Mouse (Mus musculus): ENCODE measurements at regions not wholly inside any gene's neighbourhood (a gene's known extent, or its start where the extent isn't known, plus 50 kb on each side); places are given as distances from the start of the nearest gene placed in this dataset.

GRCm38 (mm10) chr3:44912664-44913063, 465.5 kb upstream of the Pcdh10 start:
- DNase-seq (ENCODE audit: low read depth, low spot score): peak; percentile 21

DNA sequence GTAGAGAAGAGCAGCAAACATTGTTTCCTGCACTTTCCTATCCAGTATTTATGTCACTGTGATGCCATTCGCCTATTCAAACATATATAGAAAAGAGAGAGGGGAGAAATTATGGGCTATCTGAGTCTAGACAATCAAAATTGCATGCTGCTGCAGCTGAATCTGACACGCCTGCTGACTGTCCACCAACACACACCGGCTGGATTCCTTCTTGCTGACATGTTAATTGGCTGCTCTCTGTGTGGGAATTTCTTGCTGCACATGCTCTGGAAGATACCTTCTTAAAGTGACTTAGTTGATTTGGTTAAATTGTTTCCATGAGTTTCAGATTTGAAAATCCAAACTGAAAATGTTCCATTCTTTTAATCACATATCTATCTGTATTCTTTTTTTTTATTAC, 463.9 kb upstream of the Pcdh10 start:
- no peak for DNase-seq (ENCODE audit: low read depth, low spot score)

All from R1 (cell line).